Mouse (Mus musculus) thymus, postnatal 4 days (tissue): Measurements from ENCODE around the gene Crot.
"Not testable (repeated sequence)": the region's sequence is repeated elsewhere in the genome, so short reads cannot be mapped to it uniquely, and the experiment has no call there.

Experiments
- DNase-seq: peaks from one replicate; pipeline ENCODE4 v3.0.0; 2021

The Crot gene

GRCm38 (mm10) chr5:8991626-8992025 lies 5.5 kb downstream of the Crot start:
- DNase-seq, result no peak

- no peak for DNase-seq
Measured at GRCm38 (mm10) chr5:8990526-8990925, 6.6 kb downstream of the Crot start.

- DNase-seq, result no peak
Measured at GRCm38 (mm10) chr5:8987925-8988324, 9.2 kb downstream of the Crot start.

- no peak for DNase-seq
Measured at GRCm38 (mm10) chr5:8985470-8985869, 11.7 kb downstream of the Crot start.

- no peak for DNase-seq
Measured at GRCm38 (mm10) chr5:8974721-8975120, 22.4 kb downstream of the Crot start.

GRCm38 (mm10) chr5:8972355-8972754 lies 24.8 kb downstream of the Crot start:
- no peak for DNase-seq

- no peak for DNase-seq
Measured at GRCm38 (mm10) chr5:8970694-8971093, 26.4 kb downstream of the Crot start.

- DNase-seq, result no peak
Measured at GRCm38 (mm10) chr5:8964487-8964886, 32.6 kb downstream of the Crot start.

GRCm38 (mm10) chr5:8960534-8960933 lies 36.6 kb downstream of the Crot start:
- DNase-seq, result no peak

- no peak for DNase-seq
Measured at GRCm38 (mm10) chr5:8955544-8955943, 41.6 kb downstream of the Crot start.

- DNase-seq, result no peak
Measured at GRCm38 (mm10) chr5:8953660-8954059, 43.5 kb downstream of the Crot start.

- no peak for DNase-seq
Measured at GRCm38 (mm10) chr5:8947423-8948110, 49.6 kb downstream of the Crot start.

- no peak for DNase-seq
Measured at GRCm38 (mm10) chr5:8943836-8944235, 53.3 kb downstream of the Crot start.

- DNase-seq, result not testable (repeated sequence)
Measured at GRCm38 (mm10) chr5:8941266-8941665, 55.9 kb downstream of the Crot start.

- DNase-seq, result no peak
Measured at GRCm38 (mm10) chr5:8937965-8938364, 59.2 kb downstream of the Crot start.

- DNase-seq, result no peak
Measured at GRCm38 (mm10) chr5:8928440-8928839, 68.7 kb downstream of the Crot start.

GRCm38 (mm10) chr5:8917069-8917468 lies 80.1 kb downstream of the Crot start:
- no peak for DNase-seq

- DNase-seq, result no peak
Measured at GRCm38 (mm10) chr5:8916400-8916799, 80.7 kb downstream of the Crot start.
